Mouse (Mus musculus) brain, embryonic 14.5 days (tissue): ENCODE data around the gene Asah2.

ENCODE experiments used
- CTCF ChIP-seq: fragments of 200-500 bp; IDR thresholded peaks from 2 replicates; pipeline ENCODE4 v1.5.1; 2012; ENCODE audit warnings: inconsistent platforms, mild to moderate bottlenecking, moderate library complexity, borderline replicate concordance; ENCODE audit not compliant: insufficient read depth, insufficient read length; ENCODE audit errors: extremely low read depth
- POLR2A ChIP-seq: fragments of 200-500 bp; IDR thresholded peaks from 2 replicates; pipeline ENCODE4 v1.6.1; 2012; ENCODE audit warnings: mild to moderate bottlenecking, inconsistent platforms, borderline replicate concordance; ENCODE audit not compliant: poor library complexity, insufficient read depth, insufficient read length, severe bottlenecking; ENCODE audit errors: extremely low read depth

DNA sequence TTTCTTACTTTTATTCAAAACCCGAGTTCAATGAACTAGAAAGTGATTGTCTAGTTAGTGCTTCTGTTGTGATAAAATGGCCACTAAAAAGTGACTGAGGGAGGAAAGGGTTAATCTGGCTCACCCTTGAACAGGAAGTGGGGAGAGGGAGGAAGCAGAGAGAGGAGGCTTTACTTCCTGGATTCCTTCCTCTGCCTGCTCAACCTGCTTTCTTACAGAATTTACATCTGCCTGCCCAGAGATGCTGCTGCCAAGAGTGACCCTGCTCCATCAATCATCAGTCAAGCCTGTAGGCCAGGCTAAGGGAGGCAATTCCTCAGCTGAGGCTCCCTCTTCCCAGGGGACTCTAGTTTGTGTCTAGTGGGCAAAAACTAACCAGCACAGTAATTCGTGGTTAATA is 132.1 kb downstream of the Asah2 start:
- no peak for TF ChIP-seq POLR2A
- TF ChIP-seq CTCF: no peak
